Mouse (Mus musculus): ENCODE results near the gene Il25.

- TF ChIP-seq CTCF (IDR thresholded peaks at IDR 0.05; ENCODE audit: borderline replicate concordance, insufficient read depth, low read length): no peak
- no peak for TF ChIP-seq POLR2A (IDR thresholded peaks at IDR 0.05; ENCODE audit: low read depth, low read length)
Measured at GRCm38 (mm10) chr14:54978664-54979063, 46.2 kb downstream of the Il25 start.
